Mouse (Mus musculus): ENCODE results near the gene Fabp1.

Fabp1 gene

DNA sequence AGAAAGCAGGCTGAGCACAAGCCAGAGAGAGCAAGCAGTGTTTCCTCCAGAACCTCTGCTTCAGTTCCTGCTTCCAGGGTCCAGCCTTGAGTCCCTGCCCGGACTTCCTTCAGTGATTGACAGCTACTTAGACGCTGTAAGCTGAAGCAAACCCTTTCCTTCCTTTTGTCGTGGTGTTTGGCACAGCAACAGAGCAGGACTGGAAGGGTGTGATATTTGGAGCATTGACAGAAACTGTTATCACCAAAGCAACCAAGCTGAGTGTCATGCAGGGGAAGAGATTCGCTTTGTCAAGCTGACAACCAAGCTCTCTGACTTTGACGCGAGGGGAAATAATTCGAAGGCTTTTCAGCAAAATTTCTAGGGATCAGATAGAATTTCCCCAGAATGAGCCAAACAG is 12.3 kb downstream of the Fabp1 start:
- no peak for DNase-seq (ENCODE audit: extremely low spot score, low spot score)

DNA sequence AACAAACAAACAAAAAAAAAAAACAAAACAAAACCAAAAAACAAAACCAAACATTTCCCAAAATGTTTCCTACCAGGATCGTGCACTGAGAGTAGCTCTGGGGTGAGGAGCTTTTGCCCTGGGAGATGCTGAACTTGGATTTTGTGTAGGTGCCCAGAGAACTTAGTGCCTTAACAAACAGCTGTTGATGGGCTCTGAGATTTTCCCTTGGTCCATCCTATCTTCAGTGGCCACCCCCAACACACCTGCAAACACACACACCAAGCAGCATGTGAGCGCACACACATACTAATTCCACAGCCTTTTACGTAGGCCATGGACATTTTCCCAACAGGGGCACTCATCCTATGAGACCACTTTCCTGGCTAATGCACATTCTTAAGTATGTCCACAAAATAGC is 12.8 kb downstream of the Fabp1 start:
- DNase-seq (ENCODE audit: extremely low spot score, low spot score), result no peak

DNA sequence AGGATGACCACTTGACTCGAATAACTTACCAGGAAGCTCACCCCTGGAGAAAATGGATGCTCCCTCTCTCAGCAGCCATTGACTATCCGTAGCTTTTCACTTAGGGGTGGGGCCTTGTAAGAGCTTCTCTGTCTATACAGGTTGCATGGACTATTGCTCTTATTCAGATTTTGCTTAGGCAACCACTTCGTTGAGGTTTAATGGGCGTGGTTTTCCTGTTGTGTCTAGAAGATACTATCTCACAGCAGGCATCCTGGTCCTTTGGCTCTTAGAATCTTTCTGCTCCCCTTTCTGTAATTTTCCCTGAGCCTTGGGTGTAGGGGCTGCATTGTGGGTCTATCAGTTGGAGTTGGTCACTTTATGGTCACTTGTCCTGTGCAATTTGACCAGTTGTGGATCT is 21.9 kb downstream of the Fabp1 start:
- DNase-seq (ENCODE audit: extremely low spot score, low spot score), result no peak

DNA sequence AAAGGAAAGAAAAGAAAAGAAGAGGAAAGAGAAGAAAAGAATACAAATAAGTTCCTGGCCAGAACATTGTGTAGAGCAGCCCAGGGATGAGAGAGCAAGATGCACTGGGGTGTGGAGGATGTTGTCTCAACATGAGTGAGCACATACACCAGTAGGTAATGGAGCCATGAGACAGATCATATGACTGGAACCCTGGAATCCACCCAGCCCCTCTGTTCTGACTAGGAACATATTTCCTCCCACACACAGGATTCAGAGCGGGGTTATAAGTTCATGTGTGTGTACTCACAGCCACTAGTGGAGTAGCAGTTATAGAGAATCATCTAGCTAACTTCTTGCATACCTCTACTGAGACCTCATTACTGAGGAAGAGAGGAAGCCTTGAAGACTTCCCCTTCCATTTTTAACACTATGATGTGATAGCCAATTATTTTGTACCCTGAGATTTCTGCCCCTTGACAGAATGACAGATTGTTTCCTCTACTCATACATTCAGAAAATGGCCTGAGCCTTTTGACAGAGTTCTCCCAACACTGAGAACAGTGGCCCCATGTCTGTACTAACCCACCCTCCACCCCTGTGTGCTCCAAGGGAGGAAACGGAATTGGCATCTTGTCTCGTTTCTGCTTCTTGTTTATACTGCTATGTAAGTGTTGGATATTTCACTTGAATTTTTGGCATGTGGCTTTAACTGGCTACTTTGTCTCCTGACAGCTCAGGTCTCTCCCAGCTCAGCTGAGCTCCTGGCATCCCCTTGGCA is 24.7 kb downstream of the Fabp1 start:
- no peak for DNase-seq (ENCODE audit: extremely low spot score, low spot score)

DNA sequence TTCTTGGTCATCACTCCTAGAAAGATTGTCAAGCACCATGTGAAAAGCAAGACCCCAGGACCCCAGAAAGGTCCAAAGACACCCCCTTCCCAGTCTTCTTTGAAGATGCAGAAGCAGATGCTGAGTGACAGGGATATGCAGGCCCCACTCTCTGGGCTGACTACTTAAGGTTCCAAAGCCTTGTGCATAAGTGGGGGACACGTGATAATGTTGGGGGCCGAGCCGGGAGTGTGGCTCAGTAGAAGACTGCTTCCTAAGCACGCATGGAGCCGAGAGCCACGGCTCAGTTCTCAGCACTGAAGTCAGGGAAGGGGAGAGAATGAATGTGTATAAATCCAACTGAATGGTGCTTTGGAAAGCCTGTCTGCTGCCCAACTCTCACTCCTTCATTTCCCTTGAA is 26.9 kb downstream of the Fabp1 start:
- DNase-seq (ENCODE audit: extremely low spot score, low spot score), result no peak

DNA sequence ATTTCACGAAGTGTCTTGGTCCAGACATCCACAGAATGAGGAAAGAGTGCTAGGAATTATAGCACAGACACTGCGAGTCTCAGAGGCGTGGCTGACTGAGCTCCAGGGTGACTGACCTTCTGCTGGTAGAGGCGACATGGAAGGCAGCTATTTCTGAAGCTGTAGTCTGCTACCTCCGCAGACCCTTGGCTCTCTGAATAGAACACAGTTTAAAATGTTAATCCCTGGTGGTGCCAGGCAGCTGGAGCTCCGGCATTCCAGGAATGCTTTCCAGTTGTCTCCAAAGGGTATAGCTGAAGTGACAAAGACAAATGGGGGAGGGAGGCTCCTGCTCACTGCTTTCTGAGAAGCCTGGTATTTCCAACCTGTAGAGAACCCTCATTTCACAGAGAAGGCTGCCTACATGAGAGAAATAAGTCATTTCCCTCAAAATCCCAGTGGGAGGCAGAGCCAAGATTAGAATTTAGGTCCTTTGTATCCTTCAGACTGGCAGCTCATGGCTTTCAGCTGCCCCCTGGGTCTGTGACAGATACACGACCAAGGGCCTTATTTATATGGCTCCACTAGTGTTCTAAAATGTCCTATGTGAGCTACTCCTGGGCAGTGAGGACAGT is 27.6 kb downstream of the Fabp1 start:
- peak; percentile 45 for DNase-seq (ENCODE audit: extremely low spot score, low spot score)

DNA sequence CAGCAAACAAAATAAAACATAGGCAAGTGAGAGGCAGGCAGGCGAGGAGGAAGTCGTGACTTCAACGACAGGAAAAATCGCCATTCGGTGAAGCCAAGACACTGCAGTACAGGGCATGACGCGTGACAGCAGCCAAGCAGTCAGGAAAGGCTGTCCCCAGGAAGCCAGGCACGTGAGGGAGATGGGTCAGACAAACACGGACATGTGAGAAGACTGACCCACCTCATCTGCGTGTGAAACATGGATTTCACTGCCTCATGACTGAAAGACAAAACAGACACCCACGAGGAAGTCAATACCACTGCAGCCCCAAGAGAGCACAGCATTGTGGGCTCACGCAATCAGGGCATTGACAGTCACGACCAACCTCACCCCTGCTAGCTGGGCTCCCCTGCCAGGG is 35.5 kb downstream of the Fabp1 start:
- no peak for DNase-seq (ENCODE audit: extremely low spot score, low spot score)

DNA sequence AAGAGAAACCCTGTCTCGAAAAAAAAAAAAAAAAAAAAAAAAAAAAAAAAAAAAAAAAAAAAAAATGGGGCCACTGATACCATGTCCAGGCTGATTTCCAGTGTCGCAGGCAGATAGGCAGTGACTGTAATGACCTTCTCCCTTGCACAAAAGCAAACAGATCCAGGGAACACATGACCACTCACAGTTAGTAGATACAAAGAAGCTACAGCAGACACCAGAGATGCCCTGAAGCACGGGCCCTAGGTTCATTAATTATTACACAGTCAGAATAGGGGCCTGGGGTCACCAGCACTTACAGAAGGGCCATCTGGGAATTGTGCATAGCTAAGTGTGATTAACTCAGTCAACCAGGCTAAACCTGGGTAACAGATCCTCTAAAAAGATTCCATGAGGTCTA is 36.3 kb downstream of the Fabp1 start:
- DNase-seq (ENCODE audit: extremely low spot score, low spot score), result no peak

DNA sequence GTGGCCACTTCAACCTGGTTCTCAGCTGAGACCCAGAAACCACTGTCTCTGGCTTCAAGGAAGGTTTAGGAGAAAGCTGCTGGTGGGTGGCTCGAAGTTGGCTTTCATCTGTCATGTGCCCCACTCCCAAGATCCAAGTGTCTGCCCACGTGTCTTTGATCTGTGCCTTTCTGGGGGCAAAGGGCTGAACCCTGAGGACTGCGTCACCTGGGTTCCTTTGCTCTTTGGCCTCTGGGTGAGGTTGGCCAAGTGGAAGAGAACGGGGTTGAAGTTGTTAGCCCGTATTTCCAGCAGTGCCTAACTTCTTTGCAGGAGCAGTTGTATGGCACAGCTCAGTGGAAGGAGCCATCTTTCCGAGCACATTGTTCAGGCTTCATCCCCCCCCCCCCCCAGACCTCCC is 36.9 kb downstream of the Fabp1 start:
- DNase-seq (ENCODE audit: extremely low spot score, low spot score), result no peak

DNA sequence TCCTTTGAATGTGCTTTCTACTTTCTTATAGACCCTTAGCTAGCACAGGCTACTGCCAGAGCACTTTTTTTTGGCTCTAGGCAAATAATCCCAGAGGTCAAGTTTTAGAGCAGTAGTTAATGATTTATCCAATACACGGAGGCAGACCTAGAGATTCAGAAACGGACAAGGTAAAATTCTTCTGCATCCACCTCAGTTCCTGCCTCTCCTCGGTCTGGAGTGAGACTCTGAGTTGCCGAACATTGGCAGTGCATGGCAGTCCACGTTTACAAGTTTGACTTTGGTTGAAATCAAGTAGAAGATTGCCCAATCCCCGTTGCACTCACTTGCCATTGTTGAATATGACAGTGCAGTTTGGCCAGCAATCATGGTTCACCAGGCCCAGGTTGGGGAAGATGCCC is 37.4 kb downstream of the Fabp1 start:
- no peak for DNase-seq (ENCODE audit: extremely low spot score, low spot score)

DNA sequence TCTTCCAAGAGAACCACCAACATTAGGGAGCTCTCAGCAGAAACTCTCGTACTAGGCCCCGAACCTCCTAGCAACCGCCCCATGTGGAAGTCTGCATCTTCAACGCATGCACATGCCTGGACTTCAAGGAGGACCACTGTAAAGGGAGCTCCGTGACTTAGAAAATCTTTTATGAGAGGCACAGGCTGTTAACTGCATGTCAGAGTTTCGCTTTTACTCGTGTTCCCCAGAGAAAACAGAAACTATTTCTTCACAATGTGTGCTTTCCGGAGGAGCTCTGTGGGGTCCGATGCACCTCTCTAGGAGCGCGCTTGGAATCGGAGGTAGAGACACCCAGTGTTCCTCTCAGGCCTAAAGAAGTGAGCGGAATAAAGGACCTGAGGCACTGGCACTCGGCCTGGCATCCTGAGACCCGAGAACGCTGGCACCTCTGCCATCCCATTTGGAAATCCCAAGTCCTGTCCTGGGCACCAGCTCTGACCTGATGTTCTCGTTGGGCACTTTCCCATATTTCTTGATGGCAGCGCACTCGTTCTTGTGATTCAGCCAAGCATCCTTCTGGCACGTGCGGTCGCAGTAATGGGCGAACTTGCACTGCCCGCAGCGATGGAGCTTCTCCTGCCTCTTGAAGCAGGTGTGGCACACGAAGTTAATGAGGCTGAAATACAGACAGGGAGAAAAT is 39.6 kb downstream of the Fabp1 start:
- no peak for DNase-seq (ENCODE audit: extremely low spot score, low spot score)

DNA sequence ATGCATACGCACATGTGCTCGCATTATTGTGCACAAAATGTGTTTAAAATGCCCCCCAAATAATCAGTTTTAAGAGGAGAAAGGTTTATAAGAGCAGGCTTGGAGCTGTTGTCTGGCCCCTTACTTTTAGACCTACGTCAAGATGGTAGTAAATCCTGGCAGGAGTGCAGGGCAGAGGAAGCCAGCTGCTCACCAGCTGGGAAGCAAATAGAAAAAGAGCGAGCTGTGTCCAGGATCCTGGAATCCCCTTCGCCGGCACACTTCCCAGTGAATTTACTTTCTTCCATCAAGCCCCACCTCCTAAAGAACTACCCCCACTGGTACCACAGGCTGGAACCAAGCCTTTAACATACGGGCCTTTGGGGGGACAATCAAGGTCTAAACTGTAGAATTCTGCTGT is 41.2 kb downstream of the Fabp1 start:
- no peak for DNase-seq (ENCODE audit: extremely low spot score, low spot score)

DNA sequence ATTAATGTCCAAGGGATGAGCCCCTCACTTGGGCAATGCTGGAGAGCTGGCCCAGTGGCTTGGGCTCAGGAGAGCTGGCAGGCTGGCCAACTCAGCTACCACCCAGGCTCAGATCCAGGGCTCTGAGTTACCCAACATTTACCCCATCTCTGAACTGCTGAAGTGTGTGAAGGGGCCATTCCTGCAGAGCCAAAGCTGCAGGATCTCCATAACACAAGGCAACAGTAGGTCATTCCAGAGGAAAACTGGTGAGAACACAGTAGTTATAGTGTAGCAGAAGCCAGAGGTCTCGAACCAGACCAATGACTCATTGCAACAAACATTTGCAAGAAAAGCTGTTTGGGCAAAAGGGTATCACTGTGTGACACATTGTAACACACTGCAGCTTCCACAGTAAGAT is 43.2 kb downstream of the Fabp1 start:
- DNase-seq (ENCODE audit: extremely low spot score, low spot score), result no peak

DNA sequence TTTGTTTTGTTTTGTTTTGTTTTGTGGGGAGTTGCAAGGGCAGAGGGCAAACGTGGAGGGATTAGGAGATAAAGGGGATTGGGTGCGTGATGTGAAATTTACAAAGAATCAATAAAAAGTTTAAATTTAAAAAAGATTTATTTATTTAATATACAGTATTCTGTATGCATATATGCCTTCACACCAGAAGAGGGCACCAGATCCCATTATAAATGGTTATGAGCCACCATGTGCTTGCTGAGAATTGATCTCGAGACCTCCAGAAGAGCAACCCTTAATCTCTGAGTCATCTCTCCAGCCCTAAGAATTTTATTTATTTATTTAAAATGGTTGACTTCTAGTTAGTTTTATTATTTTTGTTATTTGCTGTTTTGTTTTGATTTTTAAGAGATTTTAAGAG is 43.6 kb downstream of the Fabp1 start:
- DNase-seq (ENCODE audit: extremely low spot score, low spot score), result no peak

DNA sequence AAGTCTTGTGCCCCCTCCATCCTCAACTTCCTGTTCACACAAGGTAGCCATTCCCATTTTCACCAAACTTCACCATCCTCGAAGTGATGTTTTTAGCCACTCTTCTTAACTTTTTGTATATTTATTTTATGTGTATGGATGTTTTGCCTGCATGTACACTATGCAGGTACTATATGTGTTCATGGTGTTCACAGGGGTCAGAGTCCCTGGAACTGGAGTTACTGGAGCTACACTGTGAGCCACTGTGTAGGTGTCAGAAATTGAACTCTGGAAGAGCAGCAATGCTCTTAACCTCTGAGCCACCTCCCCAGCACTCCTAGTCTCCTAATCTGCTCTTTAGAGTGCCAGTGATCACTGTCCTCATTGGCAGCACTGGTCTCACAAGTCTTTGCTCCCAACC is 48.8 kb downstream of the Fabp1 start:
- DNase-seq (ENCODE audit: extremely low spot score, low spot score), result no peak

DNA sequence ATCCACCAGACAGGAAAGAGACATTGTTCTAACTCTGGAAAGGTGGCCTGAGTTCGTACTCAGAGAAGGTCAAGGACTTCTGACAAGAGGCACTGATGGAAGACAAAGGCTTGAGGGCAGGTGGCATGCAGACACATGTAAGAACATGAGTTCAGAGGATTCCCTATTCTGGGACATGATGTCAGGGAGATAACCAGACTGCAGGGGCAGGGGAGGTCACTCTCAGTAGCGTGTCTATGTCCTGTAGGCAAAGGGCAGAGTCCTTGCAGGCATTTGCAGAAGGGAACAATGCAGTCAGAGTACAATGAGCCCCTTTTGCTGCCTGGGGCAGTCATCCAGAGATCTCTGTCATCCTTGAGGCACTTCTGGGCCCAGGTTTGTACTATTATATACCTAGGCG is 50.0 kb downstream of the Fabp1 start:
- no peak for DNase-seq (ENCODE audit: extremely low spot score, low spot score)

DNA sequence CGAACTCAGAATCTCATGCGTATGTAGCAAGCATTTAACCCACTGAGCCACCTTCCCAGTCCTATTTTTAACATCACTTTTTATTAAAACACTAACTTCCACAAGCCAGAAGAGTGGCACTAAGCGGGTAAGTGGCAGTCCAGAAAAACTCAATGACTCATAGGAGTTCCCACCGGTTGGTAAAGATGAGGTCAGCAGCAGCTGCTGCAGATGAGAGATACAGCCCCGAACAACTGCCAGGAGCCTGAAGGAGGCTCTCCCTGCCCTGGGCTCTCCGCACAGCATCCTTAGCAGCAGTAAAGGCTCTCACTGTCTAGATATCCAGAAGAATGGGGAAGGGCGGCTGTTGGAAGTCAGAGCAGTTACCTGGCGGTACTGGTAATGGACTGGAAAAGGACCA is 51.3 kb downstream of the Fabp1 start:
- DNase-seq (ENCODE audit: extremely low spot score, low spot score), result no peak

DNA sequence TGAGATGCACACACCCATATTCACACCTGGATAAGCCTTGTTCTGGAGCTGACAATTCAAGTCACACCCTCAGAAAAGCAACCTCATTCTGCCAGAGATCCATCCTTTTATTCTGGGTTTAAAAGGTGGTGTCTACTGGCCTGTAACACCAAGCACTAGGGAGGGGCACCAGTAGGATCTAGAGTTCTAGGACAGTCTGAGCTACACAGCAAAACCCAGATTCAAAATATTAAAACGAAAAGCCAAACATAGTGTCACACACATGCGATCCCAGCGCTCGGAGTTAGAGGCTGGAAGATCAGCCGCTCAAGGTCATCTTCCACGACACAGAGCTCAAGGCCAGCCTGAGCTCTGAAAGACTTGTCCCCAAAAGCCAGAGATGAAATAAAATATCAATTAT is 54.8 kb downstream of the Fabp1 start:
- DNase-seq (ENCODE audit: extremely low spot score, low spot score), result no peak

Measured in neural tube, embryonic 10.5 days (tissue).